17 mouse cellular contexts compared by ENCODE assay signal in genomic region chr4:80863906-80864305, GRCm38 (mm10). TPM values are rescaled to one million over a fixed set of nuclear protein-coding genes. Genes with fewer than 3 reads are reported as not detected.
"Had no signal": no experiment of that assay in that cellular context is flagged by ENCODE, and none has a peak within 500 bp of the region (broad histone marks: within the 10 kb centered on the region; RNA-seq: fewer than 3 reads in every experiment).

No protein-coding gene starts in this region.

- DNase-seq: heart, adult 11 months; heart, postnatal 36 days; kidney, adult 11 months had no signal

- H3K27ac ChIP-seq: heart, adult 2 months; heart, embryonic 13.5 days; heart, embryonic 15.5 days; kidney, embryonic 15.5 days; kidney, postnatal 0 days; limb, embryonic 13.5 days; limb, embryonic 15.5 days; liver, embryonic 12.5 days; liver, embryonic 14.5 days had no signal

RNA-seq across cellular contexts. Expression of gene Tyrp1, which starts 30.0 kb away (rescaled TPM):
- total RNA-seq: gastrocnemius, adult 8-10 months; hematopoietic stem cell, adult 5-6 weeks; left cerebral cortex, adult 18-20 months; left cerebral cortex, postnatal 36 days; liver, adult 2 months had no signal

RNA-seq across cellular contexts. Expression of gene Lurap1l, which starts 46.5 kb away (rescaled TPM):
- total RNA-seq: hematopoietic stem cell, adult 5-6 weeks had no signal
